Mouse (Mus musculus): Measurements from ENCODE around the gene Itih5. TPM values are rescaled to one million over a fixed set of nuclear protein-coding genes. Genes with fewer than 3 reads are reported as not detected.

Itih5 gene
- polyA plus RNA-seq, 1 experiment, result 14.4 TPM

DNA sequence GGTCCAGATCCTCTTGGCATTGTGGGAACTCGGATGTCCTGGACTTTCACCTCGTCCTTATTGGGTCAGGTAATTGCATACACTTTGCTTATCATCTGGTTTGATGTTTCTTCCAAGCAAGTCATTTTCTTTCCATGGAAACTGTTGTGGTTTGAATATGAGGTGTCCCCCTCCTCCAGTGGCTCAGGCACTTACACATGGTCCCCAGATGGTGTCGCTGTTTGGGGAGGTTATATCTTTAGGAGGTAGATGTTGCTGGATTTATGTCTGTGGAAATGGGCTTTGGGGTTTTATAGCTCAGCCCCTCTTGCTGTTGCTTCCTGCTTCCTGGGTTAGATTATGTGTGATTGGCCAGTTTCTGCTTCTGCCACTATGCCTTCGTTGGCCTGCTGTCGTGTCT, 103.6 kb downstream of the Itih5 start:
- DNase-seq (ENCODE audit: extremely low spot score in 1 of 2, low spot score in 1 of 2), result no peak

DNA sequence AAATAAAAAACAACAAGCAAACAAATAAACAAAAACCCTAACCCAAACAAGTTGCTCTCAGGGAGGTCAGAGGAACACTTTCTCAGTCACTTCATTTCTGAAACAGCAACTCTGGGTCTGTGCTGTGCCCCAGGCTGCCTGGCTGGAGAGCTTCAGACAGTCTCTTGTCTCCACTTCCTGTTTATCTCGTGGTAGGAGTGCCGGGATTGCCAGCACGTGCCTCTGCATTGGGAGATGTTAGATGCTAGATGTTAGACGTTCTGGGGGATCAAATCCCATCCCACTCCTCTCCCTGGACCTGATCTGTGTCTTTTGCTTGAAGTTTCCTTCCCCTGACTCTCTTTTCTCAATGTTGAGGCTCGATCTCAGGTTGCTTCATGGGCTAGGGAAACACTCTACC, 104.9 kb downstream of the Itih5 start:
- DNase-seq (ENCODE audit: extremely low spot score in 1 of 2, low spot score in 1 of 2), result no peak

DNA sequence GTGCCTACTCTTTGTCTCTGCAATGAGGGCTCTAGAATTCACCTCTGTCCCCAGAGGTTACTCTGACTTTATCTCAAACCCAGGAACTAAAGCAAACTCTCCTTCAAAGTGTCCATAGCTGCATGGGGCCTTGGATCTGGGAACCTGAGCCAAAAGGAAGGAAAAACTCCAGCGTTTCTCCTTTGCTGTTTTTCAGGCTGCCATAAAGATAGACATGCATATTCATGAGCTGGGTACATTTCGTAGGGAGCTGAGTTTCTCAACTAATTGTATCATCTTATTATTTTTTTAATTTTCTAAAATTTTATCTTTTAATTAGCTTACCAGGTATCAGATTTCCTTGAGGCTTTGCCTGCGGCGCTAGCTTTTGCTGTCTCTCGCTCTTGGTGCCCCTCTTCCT, 106.7 kb downstream of the Itih5 start:
- DNase-seq (ENCODE audit: extremely low spot score in 1 of 2, low spot score in 1 of 2), result no peak

DNA sequence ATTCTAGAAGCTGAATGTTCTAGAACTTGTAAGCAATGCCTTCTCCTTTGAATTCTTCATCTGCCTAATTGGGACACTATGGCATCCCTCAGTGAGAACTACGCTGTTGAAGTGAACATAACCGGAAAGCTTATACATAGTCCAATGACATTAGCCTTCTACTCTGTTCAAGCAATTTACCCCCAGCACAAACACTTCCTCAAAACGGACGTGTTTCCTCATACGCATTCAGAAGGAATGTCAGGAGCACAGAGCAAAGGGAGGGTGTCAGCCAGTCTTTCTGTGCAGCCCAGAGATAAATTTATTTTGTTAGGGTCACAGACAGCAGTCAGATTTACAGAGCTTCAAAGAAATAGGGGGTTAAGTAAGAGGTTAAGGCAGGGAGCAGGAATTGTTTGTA, 108.0 kb downstream of the Itih5 start:
- no peak for DNase-seq (ENCODE audit: extremely low spot score in 1 of 2, low spot score in 1 of 2)

DNA sequence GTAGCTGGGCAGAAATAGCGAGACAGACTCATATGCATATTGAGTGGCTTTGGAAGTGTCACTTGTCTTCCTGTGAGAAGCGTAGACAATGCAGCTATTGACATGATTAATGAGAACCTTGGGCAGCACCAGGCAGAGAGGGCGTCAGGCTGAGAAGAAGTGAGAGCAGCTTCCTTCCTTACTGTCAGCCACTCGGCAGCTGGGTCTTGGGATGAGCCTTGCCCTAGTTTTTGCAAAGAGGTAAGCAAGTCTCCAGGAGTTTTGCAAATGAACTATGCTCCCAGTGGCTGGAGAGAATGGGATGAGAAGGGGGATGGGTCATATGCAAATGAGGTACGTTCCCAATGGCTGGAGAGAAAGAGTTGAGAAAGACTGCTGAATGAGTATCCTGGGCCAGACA, 109.4 kb downstream of the Itih5 start:
- no peak for DNase-seq (ENCODE audit: extremely low spot score in 1 of 2, low spot score in 1 of 2)

DNA sequence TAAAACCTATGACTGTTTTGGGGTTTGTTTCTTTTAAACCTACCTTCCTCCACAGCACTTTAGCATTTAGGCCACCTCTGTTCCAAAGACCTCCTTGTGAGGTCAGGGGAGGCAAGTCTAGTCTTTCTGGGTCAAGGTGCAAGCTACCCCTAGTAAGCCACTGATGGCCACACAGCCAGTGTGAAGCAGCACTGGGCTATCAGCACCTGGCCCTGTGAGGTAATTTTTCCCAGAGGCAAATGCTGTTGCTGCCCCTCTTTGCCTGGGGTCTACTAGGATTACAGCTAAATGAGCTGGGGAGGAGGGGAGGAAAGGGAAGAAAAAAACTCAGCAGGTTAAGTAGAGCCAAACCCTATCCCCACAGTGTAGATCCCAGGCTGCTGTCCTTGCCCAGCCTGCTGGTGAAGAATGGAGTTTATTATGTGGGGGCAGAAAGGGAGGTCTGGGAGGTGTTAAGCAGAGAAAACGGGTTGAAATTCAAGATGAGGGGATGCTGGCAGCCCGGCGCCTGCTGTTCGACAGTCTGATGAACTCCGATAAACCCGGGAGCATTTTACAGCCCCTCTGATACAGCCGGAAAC, 110.6 kb downstream of the Itih5 start:
- DNase-seq (ENCODE audit: extremely low spot score in 1 of 2, low spot score in 1 of 2), result no peak

DNA sequence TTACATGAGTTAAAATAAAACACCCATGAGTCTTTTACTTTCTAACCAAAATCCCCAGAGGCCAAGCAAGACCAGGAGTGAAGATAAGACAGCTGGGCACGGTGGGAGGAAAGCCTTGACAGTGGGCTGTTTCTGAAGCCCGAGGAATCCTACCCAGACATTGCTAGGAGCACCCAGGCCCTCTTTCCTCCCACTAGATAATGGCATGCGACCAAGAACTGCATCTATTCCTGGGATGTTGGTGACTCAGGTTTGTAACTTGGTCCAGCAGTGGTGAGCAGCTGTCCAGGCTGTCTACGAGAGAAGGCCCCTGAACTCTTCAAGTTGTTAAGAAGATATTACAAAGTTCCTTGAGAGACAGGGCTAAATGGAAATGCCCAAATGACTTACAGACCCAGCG, 112.5 kb downstream of the Itih5 start:
- peak; percentile 33 to 68 for DNase-seq (ENCODE audit: extremely low spot score in 1 of 2, low spot score in 1 of 2)

DNA sequence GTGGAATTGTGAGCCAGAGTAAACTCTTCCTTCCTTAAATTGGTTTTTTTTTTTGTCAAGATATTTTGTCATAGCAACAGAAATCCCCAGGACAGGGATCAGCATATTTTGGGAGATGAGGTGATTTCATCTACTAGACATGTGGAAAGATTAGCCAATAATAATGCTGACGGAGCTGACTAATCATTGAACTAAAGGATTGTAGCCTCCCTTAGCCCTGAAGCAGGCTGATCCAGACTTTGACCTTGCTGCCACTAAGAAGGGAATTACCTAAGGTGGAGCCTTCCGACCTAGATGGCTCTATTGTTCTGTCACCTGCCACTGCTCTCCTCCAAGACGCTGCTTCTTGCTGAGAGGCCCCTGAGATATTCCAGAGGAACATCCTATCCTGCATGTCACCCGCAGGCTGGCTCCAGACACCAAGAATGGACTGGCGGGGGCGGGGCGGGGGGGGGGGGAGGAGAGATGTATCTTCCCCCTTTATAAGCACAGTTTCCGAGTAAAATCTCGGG, 119.3 kb downstream of the Itih5 start:
- DNase-seq (ENCODE audit: extremely low spot score in 1 of 2, low spot score in 1 of 2), result no peak

DNA sequence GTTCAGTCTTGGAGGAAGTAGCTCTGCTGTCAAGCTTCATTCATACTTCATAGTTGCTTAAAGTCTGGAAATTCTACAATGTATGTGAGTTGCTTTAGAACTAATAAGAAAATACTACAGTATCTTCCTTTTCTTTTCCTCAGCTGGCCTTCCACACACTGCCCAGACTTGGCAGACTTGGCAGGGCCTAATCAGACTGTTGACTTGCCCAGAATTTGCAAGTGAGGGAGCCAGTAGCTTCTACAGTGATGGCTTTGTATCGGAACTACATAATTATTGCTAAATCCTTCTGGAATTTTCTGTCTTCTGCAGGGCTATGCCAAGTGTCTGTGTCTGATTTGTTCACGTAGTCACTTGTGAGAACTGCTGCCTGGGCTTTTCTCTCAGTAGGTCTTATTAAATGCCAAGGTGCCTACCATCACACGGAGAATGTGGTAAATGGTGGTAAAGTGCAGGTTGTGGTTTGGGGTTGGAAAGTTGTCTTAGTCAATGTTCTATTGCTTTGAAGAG, 120.2 kb downstream of the Itih5 start:
- no peak for DNase-seq (ENCODE audit: extremely low spot score in 1 of 2, low spot score in 1 of 2)

DNA sequence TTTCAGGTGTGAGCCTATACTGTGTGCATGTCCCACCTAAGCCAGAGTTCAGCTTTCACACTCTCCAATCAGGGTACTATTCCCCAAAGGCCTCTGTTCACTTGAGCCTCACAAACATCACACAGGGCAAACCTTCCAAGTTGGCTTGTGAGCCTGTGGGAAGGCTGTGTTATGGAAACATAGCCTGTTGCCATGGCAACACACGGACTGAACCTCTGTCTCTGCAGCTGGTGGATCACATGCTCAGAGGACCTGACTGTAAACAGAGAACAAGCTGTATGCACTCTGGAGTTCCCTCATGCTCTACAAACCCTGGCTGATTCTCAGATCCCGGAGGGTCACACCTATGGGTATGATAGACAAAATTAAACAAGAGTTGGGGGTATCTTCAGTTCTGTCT, 122.8 kb downstream of the Itih5 start:
- DNase-seq (ENCODE audit: extremely low spot score in 1 of 2, low spot score in 1 of 2), result peak; percentile 49 to 53

DNA sequence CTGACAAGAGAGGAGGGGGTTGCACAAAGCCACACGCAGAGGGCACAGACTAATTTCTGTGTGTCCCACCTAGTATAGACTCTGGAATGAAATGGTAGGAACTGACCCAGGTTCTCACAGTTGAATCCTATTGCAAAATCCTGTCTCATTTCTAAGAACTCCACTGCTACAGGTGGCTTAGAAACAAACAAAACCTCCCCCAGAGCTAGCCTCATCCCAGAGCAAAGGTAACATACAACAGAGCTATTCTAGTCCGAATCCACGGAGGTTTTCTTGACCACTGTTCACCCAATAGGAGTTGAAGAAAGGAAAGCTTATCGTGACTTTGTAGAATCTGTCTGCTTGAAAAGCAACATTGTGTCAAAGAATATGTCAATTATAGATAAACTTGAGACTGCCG, 130.3 kb downstream of the Itih5 start:
- DNase-seq (ENCODE audit: extremely low spot score in 1 of 2, low spot score in 1 of 2), result no peak

DNA sequence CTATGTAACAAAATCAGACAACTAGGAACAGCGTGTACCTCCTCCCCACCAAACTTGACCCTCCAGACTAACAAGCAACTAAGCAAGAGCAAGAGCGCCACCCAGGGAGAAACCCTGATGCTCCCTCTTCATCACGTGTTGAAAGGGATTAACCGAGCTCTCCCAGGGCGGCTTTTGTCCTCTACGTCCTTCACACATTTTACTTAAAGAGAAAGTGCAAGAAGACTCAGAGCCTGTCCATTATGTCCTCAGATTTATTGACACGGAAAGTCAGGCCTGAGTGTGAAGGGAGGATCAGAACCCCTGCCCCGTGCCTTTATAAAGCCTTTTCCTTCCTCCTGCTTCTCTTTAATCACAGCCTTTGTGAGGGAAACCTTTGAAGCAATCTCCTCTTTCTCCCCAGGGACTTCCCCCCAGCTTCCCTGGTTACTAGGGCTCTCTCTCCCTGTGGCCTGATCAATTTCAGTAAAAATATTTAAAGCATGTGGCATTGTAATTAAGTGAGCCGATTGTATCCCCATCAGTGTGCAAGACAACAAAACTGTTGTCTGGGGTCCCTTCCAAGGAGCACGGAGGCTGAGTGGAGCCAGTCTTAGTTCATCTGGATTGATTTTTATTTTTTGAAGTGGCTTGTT, 131.4 kb downstream of the Itih5 start:
- DNase-seq (ENCODE audit: extremely low spot score in 1 of 2, low spot score in 1 of 2), result peak in 1 of 2 experiments; percentile 48

DNA sequence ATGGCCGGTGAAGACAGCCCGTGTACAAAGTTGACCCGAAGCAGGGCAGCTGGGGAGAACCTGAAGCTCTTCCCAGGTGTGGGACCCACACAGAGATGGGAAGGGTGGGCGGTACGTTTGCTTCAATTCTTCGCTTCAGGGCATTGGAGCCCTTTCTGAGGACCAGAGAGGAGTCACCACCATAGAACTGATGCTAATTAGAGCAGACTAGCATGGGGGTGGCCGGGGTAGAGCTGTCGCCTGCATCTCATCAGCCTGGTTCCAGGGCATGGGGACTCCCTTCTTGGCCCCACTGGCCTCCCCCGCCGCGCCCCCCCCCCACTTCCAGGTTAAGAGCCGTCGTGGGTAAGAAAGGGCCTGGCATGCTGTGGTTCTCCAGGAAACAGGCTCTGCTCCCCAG, 132.6 kb downstream of the Itih5 start:
- DNase-seq (ENCODE audit: extremely low spot score in 1 of 2, low spot score in 1 of 2), result no peak

DNA sequence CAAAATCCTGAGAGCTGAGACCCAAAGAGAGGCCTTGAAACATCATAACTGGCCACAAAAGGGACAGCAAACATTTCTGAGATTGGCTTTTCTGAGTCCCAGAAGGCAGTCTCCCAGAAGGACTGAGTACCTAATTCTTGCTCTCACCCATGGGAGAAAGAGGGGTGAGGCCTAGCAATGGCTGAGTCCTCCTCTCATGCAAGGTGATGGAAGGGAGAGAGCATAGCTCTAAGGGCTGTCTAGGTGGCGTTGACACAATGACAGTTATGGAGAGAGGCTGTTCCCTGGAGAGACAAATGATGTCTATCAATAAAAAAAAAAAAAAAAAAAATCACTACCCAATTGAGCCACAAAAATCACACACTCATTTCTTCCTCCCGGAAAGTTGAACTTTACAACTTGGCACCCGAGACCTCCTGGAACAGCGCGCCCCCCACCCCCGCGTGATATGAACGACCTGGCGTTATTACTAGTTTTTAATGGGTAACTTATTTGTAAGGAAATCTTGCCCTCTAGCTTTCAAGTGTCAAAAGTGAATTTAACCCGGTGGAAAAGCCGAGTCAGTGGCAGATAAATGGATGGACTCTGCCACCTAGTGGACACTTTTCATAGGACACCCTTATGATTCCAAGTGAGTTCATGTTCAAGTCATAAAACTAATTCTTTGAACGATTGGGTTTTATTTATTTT, 134.9 kb downstream of the Itih5 start:
- peak; percentile 52 to 94 for DNase-seq (ENCODE audit: extremely low spot score in 1 of 2, low spot score in 1 of 2)

DNA sequence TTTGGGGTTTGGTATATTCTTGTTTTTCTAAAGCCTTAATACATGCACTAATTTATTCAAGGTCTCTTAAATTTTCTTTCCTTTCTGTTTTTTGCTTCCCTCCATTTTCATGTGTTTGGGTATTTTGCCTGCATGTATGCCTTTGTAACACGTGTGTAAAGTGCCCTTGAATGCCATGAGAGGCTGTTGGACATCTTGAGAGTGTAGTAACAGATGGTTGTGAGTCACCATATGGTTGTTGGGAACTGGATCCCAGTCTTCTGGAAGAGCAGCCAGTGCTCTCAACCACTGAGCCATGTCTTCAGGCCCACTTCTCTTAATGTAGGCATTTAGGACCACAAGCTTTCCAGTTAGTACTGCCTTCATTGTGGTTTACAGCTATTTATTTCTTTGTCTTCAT, 135.5 kb downstream of the Itih5 start:
- no peak for DNase-seq (ENCODE audit: extremely low spot score in 1 of 2, low spot score in 1 of 2)

DNA sequence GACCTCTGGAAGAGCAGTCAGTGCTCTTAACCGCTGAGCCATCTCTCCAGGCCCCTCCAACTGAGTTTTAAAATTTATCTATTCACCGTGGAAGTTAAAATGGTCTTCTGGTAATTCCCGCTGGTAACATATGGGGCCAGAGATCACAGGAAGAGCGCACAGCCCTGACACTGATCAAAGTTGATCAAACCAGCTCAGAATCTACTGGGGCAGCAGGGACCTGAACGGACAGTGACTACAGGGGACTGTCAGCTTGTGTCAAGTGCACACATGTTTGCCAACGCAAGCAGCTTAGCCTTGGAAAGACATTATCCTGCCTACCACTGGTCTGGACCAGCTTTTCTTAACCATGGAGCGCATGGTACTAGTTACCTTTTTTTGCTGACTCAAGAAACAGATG, 136.7 kb downstream of the Itih5 start:
- DNase-seq (ENCODE audit: extremely low spot score in 1 of 2, low spot score in 1 of 2), result no peak

DNA sequence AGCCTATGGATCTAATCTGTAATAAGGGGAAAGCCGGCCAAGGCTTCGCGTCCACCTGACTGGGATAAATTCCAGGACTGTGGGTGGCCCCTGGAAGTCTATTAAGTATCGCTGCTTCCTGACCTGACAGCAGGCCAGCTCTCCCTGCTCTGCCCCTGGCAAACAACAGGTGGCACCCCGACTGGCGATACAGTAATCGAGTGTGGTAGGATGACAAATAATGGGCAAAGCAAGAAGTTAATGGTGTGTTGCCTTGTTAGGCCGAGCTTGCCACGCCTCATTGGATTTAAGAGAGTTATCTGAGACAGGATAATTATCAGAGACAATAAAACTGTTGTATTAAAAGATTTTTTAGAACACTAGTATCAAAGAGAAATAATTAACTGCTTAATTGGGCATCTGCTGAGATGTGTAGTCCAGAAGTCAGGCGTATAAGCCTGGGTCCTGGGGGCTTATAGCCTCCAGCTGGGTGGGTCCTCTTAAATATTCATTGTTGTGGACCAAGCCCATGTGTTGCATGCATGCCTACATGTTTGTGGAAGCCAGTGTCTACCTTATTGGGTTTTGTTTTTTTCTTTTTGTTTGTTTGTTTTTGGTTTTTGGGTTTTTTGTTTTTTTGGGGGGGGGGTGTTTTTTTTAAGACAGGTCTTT, 140.3 kb downstream of the Itih5 start:
- DNase-seq (ENCODE audit: extremely low spot score in 1 of 2, low spot score in 1 of 2), result no peak

DNA sequence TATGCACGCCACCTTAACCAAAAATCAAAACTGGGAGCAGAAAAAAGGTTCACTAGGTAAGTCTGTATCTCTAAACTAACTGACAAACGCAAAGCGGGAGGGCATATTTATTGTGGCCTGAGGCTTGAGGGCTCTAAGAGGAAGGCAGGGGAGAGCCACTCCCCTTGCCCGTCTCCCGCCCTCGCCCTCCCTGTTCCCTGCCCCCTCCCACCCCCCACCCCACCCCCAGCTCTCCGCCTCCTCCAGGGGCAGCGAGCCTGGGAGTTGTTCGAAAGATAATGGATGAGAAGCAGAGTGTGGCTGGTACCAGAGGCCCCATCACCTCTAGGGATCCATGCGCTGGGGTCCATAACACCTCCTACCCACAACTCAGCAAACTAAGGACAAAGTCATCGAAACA, 142.5 kb downstream of the Itih5 start:
- DNase-seq (ENCODE audit: extremely low spot score in 1 of 2, low spot score in 1 of 2), result no peak

DNA sequence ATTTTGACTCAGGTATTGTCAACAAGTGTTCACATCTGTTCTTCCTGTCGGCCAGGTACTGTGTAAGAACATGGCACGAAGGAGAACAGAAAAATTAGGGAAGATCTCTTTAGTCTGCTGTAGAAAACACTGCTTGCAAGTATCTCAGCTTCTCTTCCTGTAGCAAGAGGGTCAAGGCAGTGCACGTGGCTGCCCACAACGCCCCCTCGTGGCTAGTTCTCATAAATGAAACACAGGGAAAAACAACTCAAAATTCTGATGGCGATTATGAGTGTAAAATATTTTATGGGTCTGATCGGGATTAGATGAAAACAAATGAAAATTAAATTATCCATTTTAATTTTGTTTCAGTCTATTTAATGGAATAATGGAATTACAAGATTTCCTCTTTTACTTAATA, 146.9 kb downstream of the Itih5 start:
- DNase-seq (ENCODE audit: extremely low spot score in 1 of 2, low spot score in 1 of 2), result no peak

DNA sequence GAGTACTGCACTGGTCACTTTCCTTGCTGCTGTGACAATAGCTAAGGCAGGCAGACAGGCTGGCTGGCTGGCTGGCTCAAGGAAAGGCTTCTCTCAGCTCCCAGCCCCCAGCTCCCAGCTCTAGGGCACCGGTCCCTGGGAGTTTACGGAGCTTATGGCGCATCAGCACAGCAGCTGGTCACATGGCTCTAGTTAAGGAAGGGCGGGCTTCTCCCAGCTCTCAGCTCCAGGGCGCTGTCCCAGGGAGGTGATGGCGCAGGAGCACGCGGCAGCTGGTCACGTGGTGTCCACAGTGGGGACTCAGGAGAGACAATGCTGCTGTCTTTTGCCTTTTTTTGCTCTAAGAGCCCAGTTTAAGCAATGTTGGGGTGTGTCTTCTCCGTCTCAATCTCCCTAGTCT, 147.4 kb downstream of the Itih5 start:
- DNase-seq (ENCODE audit: extremely low spot score in 1 of 2, low spot score in 1 of 2), result no peak

DNA sequence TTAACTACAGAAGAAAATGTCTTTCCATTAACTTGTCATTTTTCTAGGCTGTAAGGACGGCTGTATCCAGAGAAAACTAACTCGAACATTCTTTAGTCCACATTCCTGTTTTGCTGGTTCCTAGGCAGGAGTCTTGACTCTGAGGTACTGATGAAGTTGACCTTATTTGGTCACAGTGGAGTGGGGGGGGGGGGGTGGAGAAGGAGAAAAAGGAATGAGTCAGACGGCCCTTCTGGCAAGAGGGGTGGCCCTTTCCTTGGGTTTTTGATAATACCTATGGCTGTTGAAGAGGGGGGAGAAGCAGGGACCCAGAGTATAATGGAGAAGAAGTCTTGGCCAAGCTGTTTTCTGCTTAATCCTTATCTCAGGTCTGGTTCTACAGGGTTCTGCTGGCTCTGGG, 148.0 kb downstream of the Itih5 start:
- no peak for DNase-seq (ENCODE audit: extremely low spot score in 1 of 2, low spot score in 1 of 2)

All from frontal cortex, adult 2 months (tissue).